Mouse (Mus musculus): ENCODE results near the gene Aup1. TPM values are rescaled to one million over a fixed set of nuclear protein-coding genes. Genes with fewer than 3 reads are reported as not detected.

Gene Aup1
- polyA plus RNA-seq, 1 experiment: 442 TPM

DNA sequence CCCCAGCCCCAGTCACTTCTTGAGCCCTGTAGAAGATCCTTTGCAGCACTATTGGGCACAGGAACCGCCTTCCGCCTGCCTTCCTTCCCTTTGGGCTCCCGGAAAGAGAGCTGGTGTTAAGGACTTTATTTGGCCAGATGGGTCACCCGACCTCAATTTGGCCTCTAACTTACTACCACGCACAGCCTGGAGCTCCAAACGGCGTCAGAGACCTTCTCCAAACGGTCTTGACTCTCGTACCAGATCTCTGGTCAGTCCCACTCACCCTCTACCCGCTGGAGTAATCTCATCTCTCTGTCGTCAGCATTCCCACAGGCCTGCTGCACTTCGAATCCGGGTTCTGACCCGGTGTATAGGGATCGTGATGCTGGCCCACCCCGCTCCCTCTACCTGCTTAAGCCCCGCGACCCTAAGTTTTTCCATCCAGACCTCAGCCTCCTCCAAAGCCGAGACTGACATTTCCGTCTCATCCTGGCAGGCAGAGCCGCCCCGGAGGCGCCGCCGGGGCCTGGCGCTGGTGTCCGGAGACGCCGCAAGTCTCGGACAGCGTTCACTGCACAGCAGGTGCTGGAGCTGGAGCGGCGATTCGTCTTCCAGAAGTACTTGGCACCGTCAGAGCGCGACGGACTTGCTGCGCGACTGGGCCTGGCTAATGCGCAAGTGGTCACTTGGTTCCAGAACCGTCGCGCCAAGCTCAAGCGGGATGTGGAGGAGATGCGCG, 33.0 kb downstream of the Aup1 start:
- Histone ChIP-seq H3K4me3 (ENCODE audit: insufficient read depth, low read depth, low read length) (peak overlapping the region; percentile 48), H3K27me3 (replicated peaks; ENCODE audit: control insufficient read depth, insufficient read depth, low read length) (0 out of 2 replicates have a peak, but pooled peaks cover 1% of the 10 kb centered on the region), H3K27ac (ENCODE audit: insufficient read depth, low read depth, low read length) (peak overlapping the region; percentile 40), H3K36me3 (ENCODE audit: control insufficient read depth, insufficient read depth, low read length) (no peaks in the 10 kb centered on the region), H3K4me1 (ENCODE audit: control insufficient read depth, insufficient read depth, low read length) (no peaks in the 10 kb centered on the region)
- TF ChIP-seq POLR2A (IDR thresholded peaks at IDR 0.05; ENCODE audit: low read depth, low read length): no peak
- no peak for TF ChIP-seq CTCF (conservative IDR thresholded peaks at IDR 0.05; ENCODE audit: insufficient read depth, insufficient read length, low read depth, low read length)
- peak; percentile 65 for DNase-seq
- WGBS: 23% methylated on average over 47 of the region's 47 CpGs

DNA sequence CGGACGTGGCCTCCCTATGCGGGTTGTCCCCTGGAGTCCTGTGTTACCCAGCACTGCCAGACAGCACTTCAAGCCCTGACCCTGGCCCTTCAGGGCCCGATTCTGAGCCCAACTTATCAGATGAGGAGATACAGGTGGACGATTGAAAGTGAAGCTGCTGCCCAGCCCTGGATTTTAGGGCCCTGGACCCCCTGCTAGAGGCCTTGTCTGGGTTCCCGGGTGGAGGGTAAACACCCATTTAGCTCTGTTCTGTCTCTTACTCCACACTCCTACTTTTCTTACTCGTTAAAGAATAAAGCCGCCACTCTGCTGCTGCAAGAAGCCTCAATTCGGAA, 33.6 kb downstream of the Aup1 start:
- Histone ChIP-seq H3K4me3 (ENCODE audit: insufficient read depth, low read depth, low read length) (peak overlapping the region; percentile 48), H3K36me3 (ENCODE audit: control insufficient read depth, insufficient read depth, low read length) (no peaks in the 10 kb centered on the region), H3K27me3 (replicated peaks; ENCODE audit: control insufficient read depth, insufficient read depth, low read length) (0 out of 2 replicates have a peak, but pooled peaks cover 1% of the 10 kb centered on the region), H3K27ac (ENCODE audit: insufficient read depth, low read depth, low read length) (0 out of 2 replicates have a peak overlapping the region, but pooled peaks have one; percentile 40), H3K4me1 (ENCODE audit: control insufficient read depth, insufficient read depth, low read length) (0 out of 2 replicates have a peak, but pooled peaks cover 3% of the 10 kb centered on the region)
- no peak for DNase-seq
- WGBS: 47% methylated on average over 9 of the region's 9 CpGs
- TF ChIP-seq POLR2A (IDR thresholded peaks at IDR 0.05; ENCODE audit: low read depth, low read length) (no peak), CTCF (conservative IDR thresholded peaks at IDR 0.05; ENCODE audit: insufficient read depth, insufficient read length, low read depth, low read length) (no peak)

DNA sequence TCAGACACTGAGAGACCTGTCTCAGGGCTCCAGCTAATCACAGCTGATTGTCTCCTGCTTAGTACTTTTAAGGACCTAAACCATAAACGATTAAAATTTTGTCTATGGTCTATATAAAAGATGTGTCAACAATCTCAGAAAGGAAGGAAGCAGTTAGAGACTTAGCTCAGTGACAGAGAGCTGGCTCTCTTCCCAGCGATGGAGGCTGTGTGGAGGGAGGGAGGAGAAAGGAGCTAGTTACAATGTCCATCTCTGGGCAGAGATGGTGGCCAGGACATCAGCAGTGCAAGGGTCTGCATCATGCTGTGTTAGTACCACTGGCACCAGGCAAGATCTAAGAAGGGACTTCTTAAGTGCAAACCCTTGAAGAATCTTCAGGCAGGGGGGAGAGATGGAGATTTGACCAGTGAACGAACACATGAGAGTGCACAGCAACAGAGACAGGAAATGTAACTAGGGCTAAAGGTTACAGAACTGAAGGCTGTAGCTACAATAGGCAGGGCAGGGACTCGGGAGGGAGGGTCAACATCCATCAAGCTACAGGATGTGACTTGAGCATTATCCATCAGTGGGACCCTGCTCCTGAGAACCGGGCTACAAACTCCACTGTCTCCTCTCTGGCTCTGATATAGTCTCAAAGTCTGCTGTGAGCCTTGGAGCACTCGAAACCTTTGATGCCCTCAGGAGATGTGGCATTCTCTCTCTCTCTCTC, 38.3 kb downstream of the Aup1 start:
- WGBS: 17% methylated on average over 6 of the region's 6 CpGs
- DNase-seq: peak; percentile 59
- H3K36me3 ChIP-seq (ENCODE audit: control insufficient read depth, insufficient read depth, low read length): no peaks in the 10 kb centered on the region
- no peak overlapping the region for H3K4me3 ChIP-seq (ENCODE audit: insufficient read depth, low read depth, low read length)
- 0 out of 2 replicates have a peak, but pooled peaks cover 3% of the 10 kb centered on the region for H3K4me1 ChIP-seq (ENCODE audit: control insufficient read depth, insufficient read depth, low read length)
- 0 out of 2 replicates have a peak overlapping the region, but pooled peaks have one; percentile 17 for H3K27ac ChIP-seq (ENCODE audit: insufficient read depth, low read depth, low read length)
- TF ChIP-seq POLR2A (IDR thresholded peaks at IDR 0.05; ENCODE audit: low read depth, low read length) (no peak), CTCF (conservative IDR thresholded peaks at IDR 0.05; ENCODE audit: insufficient read depth, insufficient read length, low read depth, low read length) (no peak)
- no peaks in the 10 kb centered on the region for H3K27me3 ChIP-seq (replicated peaks; ENCODE audit: control insufficient read depth, insufficient read depth, low read length)

DNA sequence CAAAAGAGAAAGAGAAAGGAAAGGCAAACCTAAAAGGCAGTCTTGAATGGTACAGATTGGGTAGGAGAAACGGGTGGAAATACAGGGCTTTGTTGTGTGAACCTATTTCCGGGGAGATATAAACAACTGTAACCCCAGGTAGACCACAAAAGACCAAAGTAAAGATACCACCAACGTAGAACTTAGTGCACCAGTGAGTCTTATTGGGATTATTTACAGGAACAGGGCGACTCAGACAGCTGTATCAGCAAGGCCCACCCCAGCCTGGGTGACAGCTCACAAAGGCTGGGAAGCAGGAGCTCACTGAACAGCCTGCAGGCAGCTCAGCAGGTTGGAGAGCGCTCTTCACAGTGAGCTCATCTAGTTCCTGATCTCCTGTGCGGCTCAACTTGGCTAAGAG, 41.6 kb downstream of the Aup1 start:
- Histone ChIP-seq H3K36me3 (ENCODE audit: control insufficient read depth, insufficient read depth, low read length) (no peaks in the 10 kb centered on the region), H3K4me1 (ENCODE audit: control insufficient read depth, insufficient read depth, low read length) (peaks cover 8% of the 10 kb centered on the region; the same call in 1 of the 2 replicates), H3K27ac (ENCODE audit: insufficient read depth, low read depth, low read length) (no peak overlapping the region), H3K4me3 (ENCODE audit: insufficient read depth, low read depth, low read length) (no peak overlapping the region), H3K27me3 (replicated peaks; ENCODE audit: control insufficient read depth, insufficient read depth, low read length) (no peaks in the 10 kb centered on the region)
- 87% methylated on average over 6 of the region's 6 CpGs for WGBS
- TF ChIP-seq POLR2A (IDR thresholded peaks at IDR 0.05; ENCODE audit: low read depth, low read length): no peak
- TF ChIP-seq CTCF (conservative IDR thresholded peaks at IDR 0.05; ENCODE audit: insufficient read depth, insufficient read length, low read depth, low read length): no peak
- no peak for DNase-seq

GRCm38 (mm10) chr6:83098411-83098810, 44.1 kb downstream of the Aup1 start:
- Histone ChIP-seq H3K27ac (ENCODE audit: insufficient read depth, low read depth, low read length) (no peak overlapping the region), H3K4me3 (ENCODE audit: insufficient read depth, low read depth, low read length) (no peak overlapping the region), H3K4me1 (ENCODE audit: control insufficient read depth, insufficient read depth, low read length) (peaks cover 19% of the 10 kb centered on the region), H3K27me3 (replicated peaks; ENCODE audit: control insufficient read depth, insufficient read depth, low read length) (no peaks in the 10 kb centered on the region), H3K36me3 (ENCODE audit: control insufficient read depth, insufficient read depth, low read length) (no peaks in the 10 kb centered on the region)
- WGBS: 27% methylated on average over 2 of the region's 2 CpGs
- peak; percentile 91 for DNase-seq
- no peak for TF ChIP-seq CTCF (conservative IDR thresholded peaks at IDR 0.05; ENCODE audit: insufficient read depth, insufficient read length, low read depth, low read length)
- TF ChIP-seq POLR2A (IDR thresholded peaks at IDR 0.05; ENCODE audit: low read depth, low read length): no peak

DNA sequence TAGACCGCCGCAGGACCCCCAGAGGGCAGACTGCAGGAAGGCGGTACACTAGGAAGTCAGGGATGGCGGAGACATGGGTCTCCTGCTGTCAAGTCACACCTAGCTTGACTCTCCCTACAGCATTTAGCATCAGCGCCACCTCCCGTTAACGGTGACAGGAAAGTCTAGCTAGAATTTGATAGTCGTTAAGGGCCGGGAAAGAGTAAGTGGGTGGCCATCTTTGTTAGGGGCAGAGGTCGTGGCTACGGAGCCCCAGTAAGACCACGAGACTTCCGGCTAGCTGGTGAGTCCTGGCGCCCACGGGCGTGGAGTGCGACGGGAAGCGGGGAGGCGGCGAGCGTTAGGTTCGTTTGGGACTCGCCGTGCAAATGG, 47.0 kb downstream of the Aup1 start, which contains the start of the genes Ccdc142 and Gm42688:
Gene Ccdc142 (plus strand): TSS at position 286 of the 372 bp plus-strand sequence.
Gene Gm42688 (plus strand): TSS at position 302 of the 372 bp plus-strand sequence.
- no peaks in the 10 kb centered on the region for H3K36me3 ChIP-seq (ENCODE audit: control insufficient read depth, insufficient read depth, low read length)
- WGBS: under 1% methylated on average over 25 of the region's 25 CpGs
- H3K4me3 ChIP-seq (ENCODE audit: insufficient read depth, low read depth, low read length): peak within 1 kb of the TSS; percentile 84
- no peaks in the 10 kb centered on the region for H3K27me3 ChIP-seq (replicated peaks; ENCODE audit: control insufficient read depth, insufficient read depth, low read length)
- DNase-seq: peak; percentile 96
- TF ChIP-seq POLR2A (IDR thresholded peaks at IDR 0.05; ENCODE audit: low read depth, low read length) (no peak), CTCF (conservative IDR thresholded peaks at IDR 0.05; ENCODE audit: insufficient read depth, insufficient read length, low read depth, low read length) (peak; percentile 75)
- peaks cover 19% of the 10 kb centered on the region for H3K4me1 ChIP-seq (ENCODE audit: control insufficient read depth, insufficient read depth, low read length)
- H3K27ac ChIP-seq (ENCODE audit: insufficient read depth, low read depth, low read length): peak within 1 kb of the TSS; percentile 79
